Mouse (Mus musculus): ENCODE measurements around the gene Slc25a20. TPM values are rescaled to one million over a fixed set of nuclear protein-coding genes. Genes with fewer than 3 reads are reported as not detected.

The Slc25a20 gene
- polyA plus RNA-seq, 1 experiment from 2014 or later = 40.1 TPM

- H3K27ac ChIP-seq = no peak overlapping the region
- no peaks in the 10 kb centered on the region for H3K27me3 ChIP-seq (replicated peaks)
- 76% methylated on average over 7 of the region's 7 CpGs for WGBS
- H3K4me2 ChIP-seq (replicated peaks) = no peak overlapping the region
- H3K9me3 ChIP-seq = no peaks in the 10 kb centered on the region
- no peaks in the 10 kb centered on the region for H3K36me3 ChIP-seq
- no peak overlapping the region for H3K9ac ChIP-seq
- no peak for ATAC-seq (ENCODE audit: low FRiP score, low read depth)
- H3K4me3 ChIP-seq = no peak overlapping the region
- no peaks in the 10 kb centered on the region for H3K4me1 ChIP-seq
Observed at GRCm38 (mm10) chr9:108710767-108711166, 48.9 kb downstream of the Slc25a20 start.

- Histone ChIP-seq H3K36me3 (peaks cover 24% of the 10 kb centered on the region), H3K4me2 (replicated peaks) (no peak overlapping the region), H3K27me3 (replicated peaks) (no peaks in the 10 kb centered on the region), H3K9me3 (no peaks in the 10 kb centered on the region), H3K27ac (no peak overlapping the region), H3K4me1 (no peaks in the 10 kb centered on the region), H3K4me3 (no peak overlapping the region), H3K9ac (no peak overlapping the region)
- WGBS = 94% methylated on average over 4 of the region's 4 CpGs
- no peak for ATAC-seq (ENCODE audit: low FRiP score, low read depth)
Observed at GRCm38 (mm10) chr9:108716199-108716598, 54.3 kb downstream of the Slc25a20 start.

DNA sequence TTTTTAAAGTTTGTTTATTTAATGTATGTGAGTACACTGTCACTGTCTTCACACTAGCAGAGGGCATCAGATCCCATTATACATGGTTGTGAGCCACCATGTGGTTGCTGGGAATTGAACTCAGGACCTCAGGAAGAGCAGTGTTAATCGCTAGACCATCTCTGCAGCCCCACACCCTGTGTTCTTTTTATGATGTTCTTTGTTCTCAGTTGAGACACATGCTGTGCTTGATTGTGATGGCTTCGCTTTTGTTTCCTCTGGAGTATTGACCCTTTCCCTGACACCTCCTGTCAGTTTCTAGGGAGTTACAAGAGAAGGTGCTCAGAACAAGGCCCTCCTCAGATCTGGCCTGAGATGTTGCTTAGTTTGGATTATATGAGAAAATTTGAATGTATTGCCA is 61.9 kb downstream of the Slc25a20 start:
- Histone ChIP-seq H3K4me2 (replicated peaks) (no peak overlapping the region), H3K4me1 (no peaks in the 10 kb centered on the region), H3K9me3 (no peaks in the 10 kb centered on the region), H3K27ac (no peak overlapping the region), H3K9ac (no peak overlapping the region), H3K36me3 (peaks cover 34% of the 10 kb centered on the region), H3K27me3 (replicated peaks) (no peaks in the 10 kb centered on the region), H3K4me3 (no peak overlapping the region)
- 6% methylated on average over 2 of the region's 2 CpGs for WGBS
- ATAC-seq (ENCODE audit: low FRiP score, low read depth) = no peak

DNA sequence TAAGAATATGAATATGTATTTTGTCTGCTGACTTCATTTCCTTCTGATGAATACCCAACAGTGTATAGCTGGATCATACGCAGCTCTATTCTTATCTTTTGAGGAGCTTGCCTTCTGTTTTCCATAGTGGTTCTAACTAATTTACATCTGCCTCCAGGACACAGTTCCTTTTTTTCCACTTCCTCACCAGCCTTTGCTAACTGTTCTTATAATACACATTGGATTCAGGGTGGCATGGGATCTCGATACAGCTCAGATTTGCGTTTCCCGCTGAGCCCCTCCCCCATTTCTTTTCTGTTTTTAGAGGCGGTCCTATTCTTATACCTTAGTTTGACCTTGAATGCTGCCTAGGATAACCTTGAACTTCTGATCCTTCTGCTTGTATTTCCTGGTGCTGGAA is 64.2 kb downstream of the Slc25a20 start:
- no peak overlapping the region for H3K4me3 ChIP-seq
- no peak for ATAC-seq (ENCODE audit: low FRiP score, low read depth)
- no peak overlapping the region for H3K9ac ChIP-seq
- H3K36me3 ChIP-seq = peaks cover 19% of the 10 kb centered on the region
- H3K4me2 ChIP-seq (replicated peaks) = no peak overlapping the region
- WGBS = 90% methylated on average over 5 of the region's 5 CpGs
- H3K27me3 ChIP-seq (replicated peaks) = no peaks in the 10 kb centered on the region
- no peaks in the 10 kb centered on the region for H3K4me1 ChIP-seq
- H3K27ac ChIP-seq = no peak overlapping the region
- H3K9me3 ChIP-seq = no peaks in the 10 kb centered on the region

DNA sequence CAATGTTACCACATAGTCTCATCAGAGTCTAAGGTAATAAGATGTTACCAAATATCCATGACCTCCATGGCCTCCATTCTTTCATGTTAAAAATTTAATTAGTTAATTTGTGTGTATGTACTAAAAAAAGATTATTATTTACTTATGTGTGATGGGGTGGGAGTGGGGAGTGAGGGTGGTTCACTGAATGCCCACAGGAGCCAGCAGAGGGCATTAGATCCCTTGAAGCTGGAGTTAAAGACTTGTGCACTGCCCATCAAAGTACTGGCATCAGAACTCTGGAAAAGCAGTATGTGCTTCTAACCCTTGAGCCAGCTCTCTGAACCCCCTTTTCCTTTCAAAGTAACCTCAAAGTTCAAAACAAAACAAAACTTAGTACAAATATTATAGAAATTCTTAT is 67.2 kb downstream of the Slc25a20 start:
- H3K4me2 ChIP-seq (replicated peaks) = no peak overlapping the region
- ATAC-seq (ENCODE audit: low FRiP score, low read depth) = no peak
- H3K4me3 ChIP-seq = no peak overlapping the region
- no peak overlapping the region for H3K27ac ChIP-seq
- no peaks in the 10 kb centered on the region for H3K4me1 ChIP-seq
- H3K9me3 ChIP-seq = no peaks in the 10 kb centered on the region
- peaks cover 16% of the 10 kb centered on the region for H3K36me3 ChIP-seq
- no peak overlapping the region for H3K9ac ChIP-seq
- H3K27me3 ChIP-seq (replicated peaks) = no peaks in the 10 kb centered on the region

DNA sequence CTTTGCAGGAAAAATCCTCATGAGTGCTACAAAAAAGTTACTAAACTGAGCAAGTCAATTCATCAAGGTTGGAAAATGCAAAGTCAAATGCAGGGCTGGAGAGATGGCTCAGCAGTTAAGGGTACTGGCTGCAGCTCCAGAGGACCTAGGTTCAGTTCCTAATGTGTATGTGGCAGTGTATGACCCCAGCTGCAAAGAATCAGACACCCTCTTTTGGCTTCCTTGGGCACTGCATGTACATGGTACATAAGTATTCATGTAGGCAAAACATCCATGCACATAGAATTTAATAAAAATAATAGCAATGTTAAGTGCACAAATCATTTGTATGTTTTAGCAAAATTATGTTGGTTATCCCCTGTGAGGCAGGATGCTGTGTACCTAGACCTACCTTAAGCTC is 70.6 kb downstream of the Slc25a20 start:
- Histone ChIP-seq H3K4me2 (replicated peaks) (no peak overlapping the region), H3K27me3 (replicated peaks) (no peaks in the 10 kb centered on the region), H3K4me3 (no peak overlapping the region), H3K36me3 (peaks cover 32% of the 10 kb centered on the region), H3K9ac (no peak overlapping the region), H3K9me3 (no peaks in the 10 kb centered on the region), H3K4me1 (no peaks in the 10 kb centered on the region), H3K27ac (no peak overlapping the region)
- no peak for ATAC-seq (ENCODE audit: low FRiP score, low read depth)

Small RNA genes within 50 kb of the gene (microRNA-seq; reads per million reads assigned to microRNA genes)
- not detected for gene Gm26298

Other genes starting within 250 kb of the Slc25a20 start
- gene Ccdc36, start 233.6 kb upstream of the Slc25a20 start, polyA plus RNA-seq (2016; fragmentation: Nextera tagmentation; extraction: Ambion mirVana) = 0.80 and 0.84 TPM in 2 replicates
- not detected in 2 replicates for gene BC048562, start 225.6 kb upstream of the Slc25a20 start, polyA plus RNA-seq (2016; fragmentation: Nextera tagmentation; extraction: Ambion mirVana)
- 44.8 and 49.4 TPM in 2 replicates for gene Ccdc71, start 201.6 kb upstream of the Slc25a20 start, polyA plus RNA-seq (2016; fragmentation: Nextera tagmentation; extraction: Ambion mirVana)
- 51.1 and 63.4 TPM in 2 replicates for gene Klhdc8b, start 200.5 kb upstream of the Slc25a20 start, polyA plus RNA-seq (2016; fragmentation: Nextera tagmentation; extraction: Ambion mirVana)
- 28.6 and 29.4 TPM in 2 replicates for gene Lamb2, start 182.4 kb upstream of the Slc25a20 start, polyA plus RNA-seq (2016; fragmentation: Nextera tagmentation; extraction: Ambion mirVana)
- 104 TPM in 2 replicates for gene Usp19, start 171.5 kb upstream of the Slc25a20 start, polyA plus RNA-seq (2016; fragmentation: Nextera tagmentation; extraction: Ambion mirVana)
- 86.9 and 89.9 TPM in 2 replicates for gene Qars, start 154.4 kb upstream of the Slc25a20 start, polyA plus RNA-seq (2016; fragmentation: Nextera tagmentation; extraction: Ambion mirVana)
- 162 and 164 TPM in 2 replicates for gene Qrich1, start 145.3 kb upstream of the Slc25a20 start, polyA plus RNA-seq (2016; fragmentation: Nextera tagmentation; extraction: Ambion mirVana)
- gene Impdh2, start 101.8 kb upstream of the Slc25a20 start, polyA plus RNA-seq (2016; fragmentation: Nextera tagmentation; extraction: Ambion mirVana) = 124 and 134 TPM in 2 replicates
- 67.3 and 69.0 TPM in 2 replicates for gene Ndufaf3, start 94.7 kb upstream of the Slc25a20 start, polyA plus RNA-seq (2016; fragmentation: Nextera tagmentation; extraction: Ambion mirVana)
- 240 and 254 TPM in 2 replicates for gene Dalrd3, start 92.2 kb upstream of the Slc25a20 start, polyA plus RNA-seq (2016; fragmentation: Nextera tagmentation; extraction: Ambion mirVana)
- 285 and 286 TPM in 2 replicates for gene Wdr6, start 83.3 kb upstream of the Slc25a20 start, polyA plus RNA-seq (2016; fragmentation: Nextera tagmentation; extraction: Ambion mirVana)
- gene P4htm, start 64.4 kb upstream of the Slc25a20 start, polyA plus RNA-seq (2016; fragmentation: Nextera tagmentation; extraction: Ambion mirVana) = 20.9 and 21.3 TPM in 2 replicates
- 56.2 and 57.2 TPM in 2 replicates for gene Arih2, start 12.7 kb upstream of the Slc25a20 start, polyA plus RNA-seq (2016; fragmentation: Nextera tagmentation; extraction: Ambion mirVana)
- gene Prkar2a, start 27.2 kb downstream of the Slc25a20 start, polyA plus RNA-seq (2016; fragmentation: Nextera tagmentation; extraction: Ambion mirVana) = 59.2 and 66.4 TPM in 2 replicates
- 167 and 170 TPM in 2 replicates for gene Ip6k2, start 121.7 kb downstream of the Slc25a20 start, polyA plus RNA-seq (2016; fragmentation: Nextera tagmentation; extraction: Ambion mirVana)
- gene Nckipsd, start 146.3 kb downstream of the Slc25a20 start, polyA plus RNA-seq (2016; fragmentation: Nextera tagmentation; extraction: Ambion mirVana) = 16.4 and 23.6 TPM in 2 replicates
- gene Celsr3, start 164.2 kb downstream of the Slc25a20 start, polyA plus RNA-seq (2016; fragmentation: Nextera tagmentation; extraction: Ambion mirVana) = 12.1 and 14.3 TPM in 2 replicates
- gene Slc26a6, start 191.2 kb downstream of the Slc25a20 start, polyA plus RNA-seq (2016; fragmentation: Nextera tagmentation; extraction: Ambion mirVana) = 10.8 and 11.9 TPM in 2 replicates

Measured in neural tube, embryonic 12.5 days (tissue).